Mouse (Mus musculus) brain, adult 2 months (tissue): ENCODE measurements around the gene Fap.
A peak's percentile ranks its signal among the peaks of the same experiment; 100 is the strongest.

Experiments
- DNase-seq: peaks from one replicate; pipeline ENCODE4 v3.0.0; 2011; ENCODE audit warnings: low read depth, low spot score

Gene Fap

GRCm38 (mm10) chr2:62531065-62531464 is 42.8 kb downstream of the Fap start:
- no peak for DNase-seq

- peak; percentile 88 for DNase-seq
These were observed 47.5 kb downstream of the Fap start for GRCm38 (mm10) chr2:62526399-62526798.

- peak; percentile 85 for DNase-seq
These were observed 56.1 kb downstream of the Fap start for GRCm38 (mm10) chr2:62517790-62518189.

GRCm38 (mm10) chr2:62514477-62514876 is 59.4 kb downstream of the Fap start:
- peak; percentile 57 for DNase-seq

GRCm38 (mm10) chr2:62513477-62513876 is 60.4 kb downstream of the Fap start:
- DNase-seq = peak; percentile 86

GRCm38 (mm10) chr2:62507130-62507529 is 66.7 kb downstream of the Fap start:
- DNase-seq = no peak

- no peak for DNase-seq
These were observed 67.4 kb downstream of the Fap start for GRCm38 (mm10) chr2:62506441-62506840.

GRCm38 (mm10) chr2:62504269-62504796 is 69.5 kb downstream of the Fap start:
- DNase-seq = no peak

- DNase-seq = peak; percentile 47
These were observed 70.5 kb downstream of the Fap start for GRCm38 (mm10) chr2:62503326-62503725.

- DNase-seq = peak; percentile 58
These were observed 71.4 kb downstream of the Fap start for GRCm38 (mm10) chr2:62502516-62502915.

GRCm38 (mm10) chr2:62498821-62499220 is 75.1 kb downstream of the Fap start:
- no peak for DNase-seq

GRCm38 (mm10) chr2:62498086-62498485 is 75.8 kb downstream of the Fap start:
- no peak for DNase-seq

GRCm38 (mm10) chr2:62497333-62498002 is 76.4 kb downstream of the Fap start:
- DNase-seq = no peak

- peak; percentile 86 for DNase-seq
These were observed 78.5 kb downstream of the Fap start for GRCm38 (mm10) chr2:62495407-62495806.

- peak; percentile 41 for DNase-seq
These were observed 84.0 kb downstream of the Fap start for GRCm38 (mm10) chr2:62489832-62490231.

GRCm38 (mm10) chr2:62484906-62485305 is 89.0 kb downstream of the Fap start:
- peak; percentile 33 for DNase-seq

- no peak for DNase-seq
These were observed 90.3 kb downstream of the Fap start, which contains the start of gene Gcg for GRCm38 (mm10) chr2:62483550-62483949. Gene Gcg (minus strand): TSS chr2:62483650.

- DNase-seq = no peak
These were observed 93.3 kb downstream of the Fap start for GRCm38 (mm10) chr2:62480285-62481198.

GRCm38 (mm10) chr2:62469551-62469950 is 104.3 kb downstream of the Fap start:
- no peak for DNase-seq

- DNase-seq = no peak
These were observed 110.6 kb downstream of the Fap start for GRCm38 (mm10) chr2:62463287-62463686.

GRCm38 (mm10) chr2:62462174-62462573 is 111.7 kb downstream of the Fap start:
- no peak for DNase-seq

- DNase-seq = no peak
These were observed 112.9 kb downstream of the Fap start for GRCm38 (mm10) chr2:62460815-62461450.
